Mouse (Mus musculus) E14TG2a.4 (cell line): Measurements from ENCODE around the gene Gjb3.

Experiments used
- H3K27me3 ChIP-seq: 2 replicates; pipeline ENCODE4 v1.6.1; 2014; ENCODE audit warnings: low read length, control low read depth; ENCODE audit not compliant: insufficient read depth
- H3K36me3 ChIP-seq: 2 replicates; pipeline ENCODE4 v1.6.1; 2014; ENCODE audit warnings: low read length, control low read depth; ENCODE audit not compliant: insufficient read depth
- H3K4me1 ChIP-seq: replicated peaks from 2 replicates; pipeline ENCODE4 v1.6.1; 2014; ENCODE audit warnings: low read depth, low read length, control low read depth
- H3K4me3 ChIP-seq: replicated peaks from 2 replicates; pipeline ENCODE4 v1.5.1; 2014; ENCODE audit warnings: mild to moderate bottlenecking, low read length
- H3K9me3 ChIP-seq: 2 replicates; pipeline ENCODE4 v1.6.1; 2014; ENCODE audit warnings: low read length, control low read depth
- CTCF ChIP-seq: conservative IDR thresholded peaks from 2 replicates; pipeline ENCODE4 v1.5.1; 2014; ENCODE audit warnings: low read length
- NANOG ChIP-seq: IDR thresholded peaks from 2 replicates; pipeline ENCODE4 v1.6.1; 2014; ENCODE audit warnings: borderline replicate concordance, low read length, mixed read lengths
- POU5F1 ChIP-seq: IDR thresholded peaks from 2 replicates; pipeline ENCODE4 v1.6.1; 2014; ENCODE audit warnings: low read length, borderline replicate concordance

Gene Gjb3

GRCm38 (mm10) chr4:127330181-127331100, at the start of gene Gjb3:
Gene Gjb3 (minus strand): TSS chr4:127330844.
- Histone ChIP-seq H3K27me3 (peaks cover 4% of the 10 kb centered on the region; the same call in 1 of the 2 replicates), H3K4me3 (peak within 1 kb of the TSS; percentile 86), H3K36me3 (peaks cover 30% of the 10 kb centered on the region), H3K9me3 (no peaks in the 10 kb centered on the region), H3K4me1 (peaks cover 94% of the 10 kb centered on the region)
- no peak for TF ChIP-seq CTCF
- no peak for TF ChIP-seq POU5F1
- no peak for TF ChIP-seq NANOG

- TF ChIP-seq CTCF, result peak; percentile 91
- no peak for TF ChIP-seq POU5F1
- no peak for TF ChIP-seq NANOG
- no peaks in the 10 kb centered on the region for H3K9me3 ChIP-seq
- no peak overlapping the region for H3K4me3 ChIP-seq
- no peaks in the 10 kb centered on the region for H3K27me3 ChIP-seq
- H3K36me3 ChIP-seq, result no peaks in the 10 kb centered on the region
- peaks cover 36% of the 10 kb centered on the region for H3K4me1 ChIP-seq
Measured at GRCm38 (mm10) chr4:127377344-127377743, 46.7 kb upstream of the Gjb3 start.

GRCm38 (mm10) chr4:127375541-127376177, 45.0 kb upstream of the Gjb3 start:
- H3K36me3 ChIP-seq, result no peaks in the 10 kb centered on the region
- no peak for TF ChIP-seq POU5F1
- no peaks in the 10 kb centered on the region for H3K27me3 ChIP-seq

GRCm38 (mm10) chr4:127374645-127375044, 44.0 kb upstream of the Gjb3 start:
- peaks cover 54% of the 10 kb centered on the region for H3K4me1 ChIP-seq
- no peak overlapping the region for H3K4me3 ChIP-seq
- TF ChIP-seq NANOG, result no peak
- TF ChIP-seq CTCF, result peak; percentile 56
- H3K9me3 ChIP-seq, result no peaks in the 10 kb centered on the region
- H3K36me3 ChIP-seq, result no peaks in the 10 kb centered on the region
- no peaks in the 10 kb centered on the region for H3K27me3 ChIP-seq

More at GRCm38 (mm10) chr4:127375541-127376177, 45.0 kb upstream of the Gjb3 start:
- Histone ChIP-seq H3K4me1 (peaks cover 48% of the 10 kb centered on the region), H3K4me3 (peak overlapping the region; percentile 23; the same call in 1 of the 2 replicates), H3K9me3 (no peaks in the 10 kb centered on the region)

- Histone ChIP-seq H3K4me3 (no peak overlapping the region), H3K9me3 (no peaks in the 10 kb centered on the region)
- no peak for TF ChIP-seq NANOG
- no peak for TF ChIP-seq CTCF
- TF ChIP-seq POU5F1, result no peak
Measured at GRCm38 (mm10) chr4:127373491-127373890, 42.8 kb upstream of the Gjb3 start.

GRCm38 (mm10) chr4:127371546-127371945, 40.9 kb upstream of the Gjb3 start:
- TF ChIP-seq CTCF (no peak), NANOG (no peak), POU5F1 (no peak)
- no peaks in the 10 kb centered on the region for H3K9me3 ChIP-seq
- H3K4me3 ChIP-seq, result no peak overlapping the region
- H3K27me3 ChIP-seq, result peaks cover 4% of the 10 kb centered on the region; the same call in 1 of the 2 replicates
- H3K4me1 ChIP-seq, result peaks cover 78% of the 10 kb centered on the region
- H3K36me3 ChIP-seq, result no peaks in the 10 kb centered on the region

More at GRCm38 (mm10) chr4:127373491-127373890, 42.8 kb upstream of the Gjb3 start:
- Histone ChIP-seq H3K4me1 (peaks cover 65% of the 10 kb centered on the region), H3K27me3 (peaks cover 4% of the 10 kb centered on the region; the same call in 1 of the 2 replicates), H3K36me3 (no peaks in the 10 kb centered on the region)

- no peaks in the 10 kb centered on the region for H3K9me3 ChIP-seq
- TF ChIP-seq CTCF (peak; percentile 92), NANOG (no peak), POU5F1 (no peak)
- peaks cover 4% of the 10 kb centered on the region; the same call in 1 of the 2 replicates for H3K27me3 ChIP-seq
- no peak overlapping the region for H3K4me3 ChIP-seq
- H3K36me3 ChIP-seq, result no peaks in the 10 kb centered on the region
- H3K4me1 ChIP-seq, result peaks cover 78% of the 10 kb centered on the region
Measured at GRCm38 (mm10) chr4:127370447-127370846, 39.8 kb upstream of the Gjb3 start.

- Histone ChIP-seq H3K4me1 (peaks cover 89% of the 10 kb centered on the region), H3K36me3 (no peaks in the 10 kb centered on the region), H3K27me3 (peaks cover 4% of the 10 kb centered on the region; the same call in 1 of the 2 replicates), H3K4me3 (peak overlapping the region; percentile 53; the same call in 1 of the 2 replicates), H3K9me3 (no peaks in the 10 kb centered on the region)
- TF ChIP-seq POU5F1, result no peak
- peak; percentile 92 for TF ChIP-seq CTCF
Measured at GRCm38 (mm10) chr4:127368379-127368973, 37.8 kb upstream of the Gjb3 start.
